Comparison of ENCODE assay signal across 20 mouse cellular contexts in genomic region chr3:52290811-52291210, GRCm38 (mm10).
"Had no signal": no experiment of that assay in that cellular context is flagged by ENCODE, and none has a peak within 500 bp of the region (broad histone marks: within the 10 kb centered on the region; RNA-seq: fewer than 3 reads in every experiment).

No protein-coding gene starts in this region.

- H3K9ac ChIP-seq: intestine, embryonic 15.5 days; limb, embryonic 12.5 days; limb, embryonic 15.5 days; liver, embryonic 14.5 days; lung, embryonic 15.5 days; midbrain, embryonic 13.5 days; neural tube, embryonic 13.5 days; stomach, embryonic 15.5 days had no signal

- H3K36me3 ChIP-seq: intestine, embryonic 15.5 days; limb, embryonic 12.5 days; limb, embryonic 15.5 days; lung, embryonic 15.5 days; midbrain, embryonic 10.5 days; midbrain, embryonic 13.5 days; neural tube, embryonic 13.5 days; stomach, embryonic 15.5 days had no signal

- H3K27ac ChIP-seq: intestine, embryonic 15.5 days; limb, embryonic 12.5 days; limb, embryonic 15.5 days; liver, embryonic 14.5 days; lung, embryonic 15.5 days; midbrain, embryonic 10.5 days; midbrain, embryonic 13.5 days; neural tube, embryonic 13.5 days; stomach, embryonic 15.5 days had no signal

- H3K4me3 ChIP-seq: intestine, embryonic 15.5 days; limb, embryonic 12.5 days; limb, embryonic 15.5 days; lung, embryonic 15.5 days; megakaryocyte, embryonic 14.5 days; midbrain, embryonic 10.5 days; midbrain, embryonic 13.5 days; myocyte; neural tube, embryonic 13.5 days; stomach, embryonic 15.5 days had no signal

- H3K27me3 ChIP-seq: intestine, embryonic 15.5 days; limb, embryonic 12.5 days; limb, embryonic 15.5 days; lung, embryonic 15.5 days; midbrain, embryonic 13.5 days; stomach, embryonic 15.5 days had no signal

- H3K4me1 ChIP-seq: lung, embryonic 15.5 days; neural tube, embryonic 13.5 days had no signal

- DNase-seq: kidney, postnatal 25 days; left cerebral cortex, postnatal 4 days; lung, adult 18-20 months; lung, postnatal 10 days; lung, postnatal 36 days; retina, postnatal 1 day; right cerebral cortex, postnatal 25 days; spleen, adult 18-20 months; thymus, postnatal 25 days had no signal
